Mouse (Mus musculus) midbrain, embryonic 14.5 days (tissue): ENCODE results near the gene Serpinb1a. TPM values are rescaled to one million over a fixed set of nuclear protein-coding genes. Genes with fewer than 3 reads are reported as not detected.
A peak's percentile ranks its signal among the peaks of the same experiment; 100 is the strongest.

Experiments
- ATAC-seq: fragments of 200-750 bp; cut with Nextera tagmentation; 2 replicates; pipeline ENCODE4 v1.8.0; 2017; ENCODE audit warnings: moderate number of reproducible peaks, moderate library complexity; ENCODE audit not compliant: low FRiP score, low TSS enrichment
- DNase-seq: peaks from one replicate; pipeline ENCODE4 v3.0.0-alpha.2; 2015
- H3K27ac ChIP-seq: fragments of 300-500 bp; sonication (generic); replicated peaks from 2 replicates; pipeline ENCODE4 v1.5.1; 2014; ENCODE audit warnings: mild to moderate bottlenecking, low read depth, low read length, moderate library complexity
- H3K27me3 ChIP-seq: fragments of 300-500 bp; sonication (generic); 2 replicates; pipeline ENCODE4 v1.6.1; 2014; ENCODE audit warnings: low read length, control low read depth, mixed read lengths; ENCODE audit not compliant: control insufficient read depth, insufficient read depth
- H3K36me3 ChIP-seq: fragments of 300-500 bp; sonication (generic); 2 replicates; pipeline ENCODE4 v1.6.1; 2014; ENCODE audit warnings: low read length, control low read depth; ENCODE audit not compliant: control insufficient read depth, insufficient read depth
- H3K4me1 ChIP-seq: fragments of 300-500 bp; sonication (generic); 2 replicates; pipeline ENCODE4 v1.6.1; 2014; ENCODE audit warnings: mild to moderate bottlenecking, antibody characterized with exemption, low read length, control low read depth; ENCODE audit not compliant: control insufficient read depth, insufficient read depth
- H3K4me2 ChIP-seq: fragments of 300-500 bp; sonication (generic); 2 replicates; pipeline ENCODE4 v1.6.1; 2014; ENCODE audit warnings: mild to moderate bottlenecking, low read length, moderate library complexity
- H3K4me3 ChIP-seq: fragments of 300-500 bp; sonication (generic); replicated peaks from 2 replicates; pipeline ENCODE4 v1.5.1; 2014; ENCODE audit warnings: low read depth, low read length
- H3K9ac ChIP-seq: fragments of 300-500 bp; sonication (generic); replicated peaks from 2 replicates; pipeline ENCODE4 v1.6.1; 2014; ENCODE audit warnings: mild to moderate bottlenecking, low read length, moderate library complexity
- H3K9me3 ChIP-seq: fragments of 300-500 bp; sonication (generic); 2 replicates; pipeline ENCODE4 v1.6.1; 2016; ENCODE audit warnings: low read length, control low read depth, mixed read lengths; ENCODE audit not compliant: control insufficient read depth
- WGBS: fragments of 180-500 bp; shearing (Covaris S2); extraction: QIAGEN DNeasy Blood & Tissue Kit; methylation state at CpG from one replicate; pipeline ENCODE4 v1.1.7; 2014; 5-methylcytosine and 5-hydroxymethylcytosine counted together
- polyA plus RNA-seq: library from polyadenylated mRNA; unstranded; fragments of >200 nt; fragmentation: Nextera tagmentation; extraction: Ambion mirVana; gene quantifications from 2 replicates; pipeline ENCODE4 v1.2.1, GENCODE M21; 2014

Serpinb1a gene
- polyA plus RNA-seq, 1 experiment from 2014 or later = 2.9 TPM

DNA sequence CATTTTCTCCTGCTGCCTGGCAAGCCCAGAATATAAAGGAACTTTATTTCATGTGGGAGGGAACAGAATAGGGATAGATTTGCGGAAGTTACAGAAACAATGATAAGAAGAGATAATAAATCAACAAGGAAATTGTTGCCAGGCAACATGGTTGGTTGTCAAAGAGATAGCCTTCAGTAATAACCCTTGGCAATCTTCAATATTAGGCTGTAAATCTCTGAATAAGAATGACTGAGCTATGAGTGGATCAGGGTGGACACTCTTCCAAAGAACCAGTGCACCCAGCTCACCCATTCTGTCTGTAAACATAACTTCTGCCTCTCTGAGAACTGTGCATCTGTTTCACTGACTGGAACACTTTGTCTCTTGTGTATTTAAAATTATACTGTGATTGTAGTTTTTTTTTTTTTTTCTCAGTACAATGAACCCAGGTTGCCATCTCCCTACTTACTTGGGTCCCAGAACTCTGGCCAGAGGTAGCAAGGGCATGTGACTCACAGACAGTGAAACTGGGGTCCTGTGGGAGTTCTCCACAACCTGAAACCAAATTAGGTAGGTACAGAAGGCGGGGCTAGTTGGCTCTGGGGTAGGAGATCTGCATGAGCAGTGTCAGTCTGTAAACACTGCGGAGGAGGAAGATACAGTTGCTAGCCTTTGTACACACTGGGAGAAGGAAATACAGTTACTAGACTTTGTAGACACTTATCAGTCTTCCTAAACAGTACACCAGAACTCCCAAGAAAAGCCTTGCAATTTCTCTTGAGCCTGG lies 19.3 kb downstream of the Serpinb1a start:
- ATAC-seq = no peak

GRCm38 (mm10) chr13:32828886-32829285 lies 22.1 kb downstream of the Serpinb1a start:
- ATAC-seq = no peak
- no peak overlapping the region for H3K4me3 ChIP-seq

More for the DNA sequence above, 19.3 kb downstream of the Serpinb1a start:
- DNase-seq = no peak
- no peaks in the 10 kb centered on the region for H3K36me3 ChIP-seq
- 83% methylated on average over 3 of the region's 3 CpGs for WGBS
- no peak overlapping the region for H3K9ac ChIP-seq
- H3K4me3 ChIP-seq = no peak overlapping the region
- no peak overlapping the region for H3K27ac ChIP-seq
- H3K27me3 ChIP-seq = no peaks in the 10 kb centered on the region
- H3K4me1 ChIP-seq = no peaks in the 10 kb centered on the region
- H3K9me3 ChIP-seq = no peaks in the 10 kb centered on the region
- no peak overlapping the region for H3K4me2 ChIP-seq

DNA sequence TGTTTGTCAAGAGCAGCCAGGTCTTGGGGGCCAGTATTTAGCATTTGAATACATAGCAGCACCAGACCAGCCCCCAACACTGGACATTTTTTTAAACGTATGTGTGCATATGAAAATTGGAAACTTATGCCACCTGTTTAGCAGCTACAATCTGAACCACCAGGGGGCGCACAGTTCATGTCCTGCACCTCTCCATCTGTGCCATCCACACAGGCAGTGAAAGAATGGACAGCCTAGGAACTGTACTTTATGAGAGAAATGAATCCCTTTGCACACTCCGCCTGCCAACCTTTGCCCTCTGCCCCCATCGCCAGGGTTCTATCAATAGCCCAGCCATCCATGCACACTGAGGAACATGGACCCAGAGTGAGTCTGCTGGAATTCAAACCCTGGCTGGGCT lies 23.0 kb downstream of the Serpinb1a start:
- no peaks in the 10 kb centered on the region for H3K9me3 ChIP-seq
- no peak overlapping the region for H3K4me3 ChIP-seq
- H3K9ac ChIP-seq = no peak overlapping the region
- no peaks in the 10 kb centered on the region for H3K4me1 ChIP-seq
- H3K27me3 ChIP-seq = no peaks in the 10 kb centered on the region
- 59% methylated on average over 4 of the region's 4 CpGs for WGBS
- H3K36me3 ChIP-seq = no peaks in the 10 kb centered on the region
- H3K27ac ChIP-seq = no peak overlapping the region
- ATAC-seq (peak; percentile 51; the same call in 1 of the 2 replicates), DNase-seq (peak; percentile 70)
- H3K4me2 ChIP-seq = no peak overlapping the region

More at GRCm38 (mm10) chr13:32828886-32829285, 22.1 kb downstream of the Serpinb1a start:
- no peak for DNase-seq
- 85% methylated on average over 4 of the region's 4 CpGs for WGBS
- H3K9ac ChIP-seq = no peak overlapping the region
- no peaks in the 10 kb centered on the region for H3K27me3 ChIP-seq
- H3K4me2 ChIP-seq = no peak overlapping the region
- no peaks in the 10 kb centered on the region for H3K4me1 ChIP-seq
- H3K9me3 ChIP-seq = no peaks in the 10 kb centered on the region
- no peak overlapping the region for H3K27ac ChIP-seq
- no peaks in the 10 kb centered on the region for H3K36me3 ChIP-seq

DNA sequence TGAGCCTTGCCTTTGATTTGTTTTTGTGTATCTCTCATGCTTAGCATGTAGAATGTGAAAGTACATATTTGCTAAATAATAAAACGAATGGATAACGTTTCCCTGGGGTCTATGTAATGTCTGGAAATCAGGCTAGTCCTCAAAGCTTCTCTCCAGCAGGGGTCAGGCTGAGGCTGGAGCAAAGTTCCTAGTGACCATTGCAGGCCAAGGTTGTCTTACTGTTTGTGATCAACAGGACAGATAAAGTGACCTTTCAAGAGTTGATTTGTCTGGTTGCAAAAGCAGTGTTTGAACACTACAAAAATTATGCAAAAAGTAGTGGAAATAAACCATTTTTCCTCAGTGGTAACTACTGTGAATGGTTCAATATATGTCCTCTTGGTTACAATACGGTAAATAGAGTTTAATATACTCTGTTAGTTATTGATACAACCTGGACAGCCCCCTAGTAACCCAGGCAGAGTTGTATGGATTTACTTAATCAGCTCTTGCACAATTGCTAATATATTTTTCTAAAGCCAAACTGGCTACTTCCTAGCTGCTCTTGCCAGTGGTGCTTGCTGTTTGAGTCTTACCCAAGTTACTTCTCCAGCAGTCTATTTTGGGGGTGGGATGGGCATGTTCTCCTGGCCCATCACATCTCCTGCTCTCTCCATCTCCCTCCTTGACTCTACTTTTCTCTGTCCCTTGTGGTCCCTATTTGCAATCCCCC lies 23.7 kb downstream of the Serpinb1a start:
- Histone ChIP-seq H3K4me2 (no peak overlapping the region), H3K4me3 (no peak overlapping the region), H3K9ac (no peak overlapping the region), H3K36me3 (no peaks in the 10 kb centered on the region), H3K27me3 (no peaks in the 10 kb centered on the region), H3K9me3 (no peaks in the 10 kb centered on the region), H3K27ac (no peak overlapping the region), H3K4me1 (no peaks in the 10 kb centered on the region)
- 83% methylated on average over 3 of the region's 3 CpGs for WGBS
- ATAC-seq (0 out of 2 replicates have a peak, but pooled peaks have one; percentile 1), DNase-seq (no peak)

GRCm38 (mm10) chr13:32825546-32825945 lies 25.4 kb downstream of the Serpinb1a start:
- Histone ChIP-seq H3K36me3 (peaks cover 14% of the 10 kb centered on the region), H3K27ac (no peak overlapping the region), H3K4me1 (no peaks in the 10 kb centered on the region), H3K4me3 (no peak overlapping the region), H3K9ac (no peak overlapping the region), H3K27me3 (no peaks in the 10 kb centered on the region), H3K4me2 (no peak overlapping the region), H3K9me3 (no peaks in the 10 kb centered on the region)
- 94% methylated on average over 8 of the region's 8 CpGs for WGBS
- DNase-seq (no peak), ATAC-seq (no peak)

DNA sequence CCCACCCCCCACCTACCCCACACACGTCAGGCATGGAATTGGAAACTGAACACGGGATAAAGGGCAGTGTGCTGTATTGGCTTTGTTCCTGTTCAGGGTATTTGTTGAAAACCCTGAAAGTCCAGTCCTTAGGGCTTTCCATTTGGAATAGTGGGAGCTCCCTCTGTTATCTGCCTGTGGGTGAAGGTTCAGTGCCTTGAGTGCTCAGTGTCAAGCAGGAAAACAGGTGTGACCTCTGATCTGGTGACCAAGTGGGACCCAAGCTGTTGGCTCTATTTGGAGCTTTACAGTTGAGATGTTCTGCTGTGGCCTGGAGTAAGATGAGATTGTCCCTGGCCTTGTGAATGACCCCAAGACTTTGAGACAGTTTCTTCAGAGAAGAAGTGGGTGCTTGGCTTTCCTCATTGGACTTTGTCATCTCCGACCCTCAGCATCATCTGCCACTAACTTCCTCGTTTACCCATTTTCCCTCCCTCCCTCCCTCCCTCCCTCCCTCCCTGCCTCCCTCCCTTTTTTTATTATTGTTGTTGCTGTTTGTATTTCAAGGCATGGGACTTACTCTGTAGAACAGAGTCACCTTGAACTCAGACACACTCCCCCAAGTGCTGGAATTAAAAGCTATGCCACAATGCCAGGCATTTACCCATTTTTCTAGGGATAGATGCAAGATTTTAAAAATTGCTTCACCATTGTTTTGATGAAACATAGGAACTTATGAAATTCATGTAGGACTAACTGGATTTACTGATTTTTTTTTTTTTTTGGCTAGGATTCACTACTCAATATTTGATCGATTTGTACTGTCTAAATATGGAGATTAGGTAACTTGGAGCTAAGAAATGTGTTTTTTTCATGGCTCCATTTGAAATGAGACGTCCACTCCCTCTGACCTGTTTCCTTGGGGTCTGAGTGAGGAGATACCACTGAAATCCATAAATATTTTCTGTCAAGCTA lies 26.3 kb downstream of the Serpinb1a start:
- ATAC-seq (no peak), DNase-seq (no peak)
- Histone ChIP-seq H3K27me3 (no peaks in the 10 kb centered on the region), H3K36me3 (peaks cover 22% of the 10 kb centered on the region), H3K9ac (no peak overlapping the region), H3K27ac (no peak overlapping the region), H3K4me1 (no peaks in the 10 kb centered on the region), H3K4me3 (no peak overlapping the region), H3K4me2 (no peak overlapping the region), H3K9me3 (no peaks in the 10 kb centered on the region)
- WGBS = 83% methylated on average over 6 of the region's 6 CpGs

DNA sequence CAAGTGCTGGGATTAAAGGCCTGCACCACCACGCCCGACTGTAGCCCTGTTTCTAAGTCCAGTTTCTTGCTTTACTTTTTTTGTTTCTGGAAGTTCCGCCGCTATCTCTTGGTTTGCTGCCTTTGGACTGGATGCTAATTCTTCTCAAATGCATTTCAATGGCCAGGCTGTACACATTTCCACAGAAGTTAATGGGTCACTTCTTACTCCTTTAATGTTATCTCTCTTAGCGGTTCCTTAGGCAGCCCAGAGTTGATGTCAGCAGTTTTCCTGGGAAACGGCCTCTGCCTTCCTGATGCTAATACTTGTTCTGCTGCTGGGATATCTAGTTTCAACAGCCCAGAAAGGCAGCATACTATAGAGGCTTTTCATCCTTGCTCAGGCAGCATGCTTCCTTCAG lies 27.9 kb downstream of the Serpinb1a start:
- H3K4me3 ChIP-seq = no peak overlapping the region
- no peak overlapping the region for H3K4me2 ChIP-seq
- H3K9ac ChIP-seq = no peak overlapping the region
- 94% methylated on average over 6 of the region's 6 CpGs for WGBS
- ATAC-seq (no peak), DNase-seq (no peak)
- no peak overlapping the region for H3K27ac ChIP-seq
- no peaks in the 10 kb centered on the region for H3K9me3 ChIP-seq
- H3K4me1 ChIP-seq = no peaks in the 10 kb centered on the region
- H3K27me3 ChIP-seq = no peaks in the 10 kb centered on the region
- peaks cover 37% of the 10 kb centered on the region for H3K36me3 ChIP-seq

- Histone ChIP-seq H3K9ac (no peak overlapping the region), H3K4me2 (no peak overlapping the region), H3K4me1 (no peaks in the 10 kb centered on the region), H3K36me3 (peaks cover 51% of the 10 kb centered on the region), H3K27ac (no peak overlapping the region), H3K4me3 (no peak overlapping the region), H3K27me3 (no peaks in the 10 kb centered on the region), H3K9me3 (no peaks in the 10 kb centered on the region)
- 98% methylated on average over 4 of the region's 4 CpGs for WGBS
- DNase-seq = no peak
- ATAC-seq = no peak
Measured at GRCm38 (mm10) chr13:32821671-32822070, 29.3 kb downstream of the Serpinb1a start.
